Mouse (Mus musculus) cerebellum, postnatal 10 days (tissue): ENCODE measurements at regions not wholly inside any gene's neighbourhood (a gene's known extent, or its start where the extent isn't known, plus 50 kb on each side); places are given as distances from the start of the nearest gene placed in this dataset.

Experiments
- DNase-seq, 2 experiments: peaks; one replicate each; pipeline ENCODE4 v3.0.0; 2021; ENCODE audit warnings: mixed read lengths in 2 of 2

DNA sequence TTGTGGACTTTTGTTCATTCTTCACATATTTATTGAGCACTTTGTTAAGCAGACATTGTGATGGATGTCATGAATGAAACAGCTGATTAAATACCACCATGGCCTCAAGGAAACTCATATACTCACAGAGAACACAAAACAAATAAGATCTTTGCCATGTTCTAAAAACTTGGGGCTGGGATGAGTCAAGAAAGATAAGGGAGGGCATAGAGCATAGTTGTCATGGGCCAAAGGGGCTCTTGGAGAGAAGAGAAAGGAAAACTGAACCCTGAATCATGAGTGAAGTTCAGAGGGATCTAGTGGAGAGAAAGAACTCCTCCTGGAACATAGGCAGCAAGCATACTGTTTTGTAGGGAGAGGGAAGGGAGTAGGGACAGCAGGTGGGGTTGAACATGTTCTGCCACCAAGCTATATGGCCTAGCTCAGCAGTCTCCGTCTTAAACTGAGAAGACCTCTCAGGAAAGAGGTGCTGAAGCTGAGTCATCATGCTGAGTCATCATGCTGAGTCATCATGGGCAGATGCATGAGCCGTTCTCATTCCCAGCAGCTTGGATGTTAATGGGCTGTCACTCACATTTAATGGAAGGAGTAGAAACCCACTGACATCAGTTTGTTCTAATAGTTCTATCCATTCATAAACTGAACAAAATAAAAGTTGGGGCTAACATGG, 69.6 kb downstream of the Cetn3 start:
- no peak for DNase-seq

GRCm38 (mm10) chr13:81856072-81856471, 73.2 kb downstream of the Cetn3 start:
- no peak for DNase-seq

- no peak for DNase-seq
Observed at GRCm38 (mm10) chr13:81860683-81861082, 77.8 kb downstream of the Cetn3 start.

DNA sequence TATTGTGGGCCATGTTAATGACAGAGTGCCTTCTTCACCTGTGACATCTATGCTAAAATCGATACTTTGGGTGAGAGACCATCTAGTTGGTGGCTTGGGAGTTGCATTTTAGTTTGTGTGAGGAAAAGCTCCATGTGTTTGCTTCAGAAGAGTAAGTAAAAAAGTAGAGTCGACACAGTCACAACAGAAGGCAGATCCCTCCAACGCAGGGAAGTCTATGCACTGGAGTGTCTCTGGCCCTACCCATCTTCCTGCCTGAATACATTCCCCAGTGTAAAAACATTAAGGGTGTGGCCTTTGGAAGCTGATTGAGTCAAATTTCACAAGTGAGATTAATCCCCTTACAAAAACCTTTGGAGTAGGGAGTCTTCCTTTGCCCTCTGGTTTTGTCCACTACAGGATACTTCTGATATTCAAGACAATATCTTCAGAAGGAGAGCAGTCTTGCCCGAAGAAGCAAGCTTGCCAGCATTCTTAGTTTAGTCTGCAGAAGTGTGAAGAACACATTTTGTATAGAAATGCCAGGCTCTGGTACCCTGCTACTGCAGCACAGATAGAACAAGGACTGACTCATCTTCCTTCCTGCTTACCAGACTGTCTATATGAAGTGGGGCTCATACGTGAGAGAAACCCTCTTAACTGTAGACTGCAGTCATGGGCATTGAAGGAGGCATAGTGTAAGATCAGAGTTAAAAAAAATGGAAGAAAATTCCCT, 79.2 kb downstream of the Cetn3 start:
- no peak for DNase-seq

GRCm38 (mm10) chr13:81871226-81871625, 88.3 kb downstream of the Cetn3 start:
- no peak for DNase-seq

- DNase-seq, result no peak
Observed at GRCm38 (mm10) chr13:81885879-81886278, 103.0 kb downstream of the Cetn3 start.

DNA sequence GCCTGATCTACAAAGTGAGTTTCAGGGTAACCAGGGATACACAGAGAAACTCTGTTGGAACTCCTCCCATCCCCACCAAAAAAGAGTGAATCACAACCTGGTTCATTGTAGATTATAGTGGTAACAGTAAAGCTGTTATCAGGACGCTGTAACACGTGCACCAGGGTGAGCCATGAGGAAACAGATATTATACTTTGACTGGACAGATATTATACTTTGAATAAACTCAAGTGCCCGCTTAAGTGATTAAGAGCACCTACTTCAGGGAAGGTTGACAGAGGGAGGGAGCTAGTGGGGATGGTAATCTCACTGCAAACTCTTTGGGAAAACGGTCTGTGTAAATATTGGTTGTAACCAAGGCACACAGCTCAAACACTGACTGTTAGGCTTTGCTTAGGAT, 147.4 kb downstream of the Cetn3 start:
- DNase-seq, result no peak

GRCm38 (mm10) chr13:81931199-81931598, 148.3 kb downstream of the Cetn3 start:
- DNase-seq, result no peak

DNA sequence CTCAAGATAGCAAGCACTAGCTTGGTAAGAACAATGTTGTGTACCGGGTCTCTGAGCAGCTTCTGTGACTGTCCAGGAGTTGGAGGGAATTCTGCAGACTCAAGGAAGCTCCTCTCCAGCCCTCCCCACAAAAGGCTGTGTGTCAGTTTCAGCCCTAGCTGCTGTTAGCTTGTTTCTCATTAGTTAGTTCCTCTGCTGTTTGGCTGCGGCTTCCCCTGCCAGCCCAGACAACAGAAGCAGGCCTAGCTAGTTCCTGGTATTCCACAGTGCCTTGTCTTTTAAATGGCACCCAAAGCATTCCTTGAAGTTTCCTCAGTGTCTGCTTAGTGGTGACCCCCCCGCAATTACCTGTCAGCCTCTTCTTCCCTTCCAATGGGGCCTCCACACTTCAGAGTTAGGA, 154.2 kb downstream of the Cetn3 start:
- DNase-seq, result no peak

DNA sequence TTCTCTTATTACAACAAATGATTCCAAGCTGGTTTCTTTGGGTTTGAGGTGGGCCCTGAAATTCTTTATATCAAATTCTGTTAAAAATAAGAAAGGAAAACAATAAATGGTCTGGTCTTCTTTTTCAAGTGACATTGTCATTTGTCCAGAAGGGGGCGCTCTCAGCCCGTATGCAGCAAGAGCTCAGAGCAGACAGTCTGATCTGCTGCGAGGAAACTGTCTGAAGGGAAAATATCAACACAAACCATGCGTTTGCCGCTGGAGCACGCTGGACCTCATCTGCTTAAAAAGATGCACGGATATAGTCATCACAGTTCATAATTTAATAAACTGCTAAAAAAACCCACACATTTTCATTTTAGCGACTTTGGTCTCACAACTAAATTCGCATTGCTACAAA, 161.2 kb downstream of the Cetn3 start:
- DNase-seq, result peak; percentile 93 to 97

- DNase-seq, result peak in 1 of 2 experiments; percentile 6
Observed at GRCm38 (mm10) chr13:81944469-81944868, 161.6 kb downstream of the Cetn3 start.

GRCm38 (mm10) chr13:81945741-81946140, 162.9 kb downstream of the Cetn3 start:
- DNase-seq, result peak; percentile 11 to 14

DNA sequence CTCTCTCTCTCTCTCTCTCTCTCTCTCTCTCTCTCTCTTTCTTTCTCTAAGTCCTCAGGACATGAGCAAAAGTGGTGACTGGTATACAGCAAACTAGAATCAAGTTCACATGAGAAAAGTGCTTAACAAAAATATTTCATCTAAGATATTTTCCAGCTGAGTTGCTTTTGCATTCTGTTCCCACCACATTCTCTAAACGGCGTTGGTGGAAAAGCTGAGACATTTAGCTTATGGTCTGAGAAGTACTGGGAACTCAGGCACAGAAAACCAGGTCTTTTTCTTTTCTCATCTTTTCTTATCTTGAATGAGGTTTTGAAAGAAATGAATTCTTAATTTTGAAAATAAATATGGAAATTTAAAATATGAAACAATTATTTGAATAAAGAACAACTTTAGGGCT, 182.6 kb downstream of the Cetn3 start:
- DNase-seq, result no peak

DNA sequence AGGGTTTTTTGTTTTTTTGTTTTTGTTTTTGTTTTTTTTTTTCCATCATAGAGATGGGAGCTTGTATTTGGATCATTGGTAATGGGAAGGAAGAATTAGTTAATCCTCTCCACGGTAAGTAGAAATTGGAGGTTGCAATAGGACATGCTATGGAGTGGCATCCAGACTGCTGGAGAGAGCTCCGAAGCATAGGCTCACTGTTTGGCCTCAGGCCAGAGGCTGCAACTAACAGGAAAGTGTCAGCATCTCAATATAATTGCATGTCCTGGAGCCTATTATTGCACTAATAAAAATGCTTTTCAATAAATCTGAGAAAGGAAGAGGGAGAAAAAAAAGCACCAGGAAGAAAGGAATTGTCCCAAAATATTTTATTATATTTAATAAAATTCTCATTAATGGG, 193.0 kb downstream of the Cetn3 start:
- peak; percentile 34 to 60 for DNase-seq

DNA sequence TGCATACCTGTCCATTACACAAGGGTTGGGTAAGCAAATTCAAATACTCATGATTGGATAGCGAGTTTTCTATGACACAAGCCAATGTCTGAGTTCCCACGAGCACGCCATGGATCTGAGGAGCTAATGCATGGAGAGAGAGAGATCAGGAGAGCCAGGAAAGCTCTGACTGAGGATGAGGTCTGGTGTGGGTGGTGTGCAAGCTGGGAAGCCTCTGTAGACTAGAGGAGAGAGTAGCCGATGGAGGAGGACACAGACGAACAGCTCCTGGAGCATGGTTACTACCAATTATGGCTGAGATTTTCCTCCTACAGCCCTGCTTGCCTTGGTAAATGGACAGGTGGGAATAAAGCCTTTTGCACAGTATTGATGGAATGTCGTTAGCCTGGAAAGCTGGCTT, 195.1 kb downstream of the Cetn3 start:
- no peak for DNase-seq

- no peak for DNase-seq
Observed at GRCm38 (mm10) chr13:81979289-81979688, 196.4 kb downstream of the Cetn3 start.

DNA sequence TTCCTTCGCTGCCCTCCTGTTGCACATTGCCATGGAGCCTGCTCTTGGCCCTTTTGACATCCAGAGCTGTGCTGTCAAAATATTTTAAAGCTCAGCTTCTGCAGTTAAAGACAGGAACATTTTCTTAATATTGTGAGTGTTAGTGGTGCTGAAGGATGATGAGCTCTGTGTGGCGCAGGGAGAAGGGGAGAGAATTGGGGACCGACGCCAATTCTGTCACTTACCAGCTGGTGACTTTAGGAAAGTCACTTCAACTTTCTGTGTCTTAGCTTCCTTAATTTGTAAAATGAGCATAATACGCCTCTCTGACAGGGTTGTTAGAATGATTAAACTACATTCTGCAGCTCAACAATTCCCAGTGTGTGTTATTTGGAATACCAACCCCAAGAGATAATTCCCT, 197.2 kb downstream of the Cetn3 start:
- no peak for DNase-seq

- DNase-seq, result no peak
Observed at GRCm38 (mm10) chr13:81982491-81982890, 199.6 kb downstream of the Cetn3 start.

DNA sequence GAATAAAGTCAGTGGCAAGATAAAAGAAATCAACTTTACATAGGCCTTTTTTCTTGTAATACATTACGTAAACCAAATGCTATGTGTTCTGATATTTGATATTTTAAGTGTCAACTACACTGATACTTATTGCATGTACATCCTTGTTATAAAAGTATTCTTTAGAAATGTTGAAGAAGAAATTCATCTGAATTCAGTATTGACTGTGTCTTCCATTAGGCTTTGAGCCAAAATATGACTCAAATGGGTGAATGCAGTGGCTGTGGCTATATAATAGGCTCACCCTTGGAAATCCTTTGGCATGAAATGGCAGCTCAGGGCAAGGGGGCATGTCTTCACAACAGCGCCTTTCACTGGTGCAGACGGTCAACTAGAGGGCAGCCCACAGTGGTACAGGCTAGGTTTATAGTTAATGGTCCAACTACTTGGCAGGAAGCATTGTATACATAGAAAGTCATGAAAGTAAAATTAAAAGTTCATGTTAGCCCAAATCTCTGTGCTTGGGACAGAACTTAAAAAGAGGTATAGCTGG, 217.9 kb downstream of the Cetn3 start:
- no peak for DNase-seq

- no peak for DNase-seq
Observed at GRCm38 (mm10) chr13:82005929-82006726, 223.3 kb downstream of the Cetn3 start.

- DNase-seq, result no peak
Observed at GRCm38 (mm10) chr13:82007222-82007621, 224.3 kb downstream of the Cetn3 start.

GRCm38 (mm10) chr13:82039623-82040022, 256.7 kb downstream of the Cetn3 start:
- DNase-seq, result no peak

- no peak for DNase-seq
Observed at GRCm38 (mm10) chr13:82058131-82058731, 275.4 kb downstream of the Cetn3 start.
